Mouse (Mus musculus) mesoderm, embryonic 11.5 days (tissue): ENCODE results near the gene Cdk16.
"Not testable (repeated sequence)": the region's sequence is repeated elsewhere in the genome, so short reads cannot be mapped to it uniquely, and the experiment has no call there.

ENCODE experiments used
- DNase-seq: peaks from one replicate; pipeline ENCODE4 v3.0.0-alpha.2; 2012; ENCODE audit warnings: low read depth, low spot score

Gene Cdk16

DNA sequence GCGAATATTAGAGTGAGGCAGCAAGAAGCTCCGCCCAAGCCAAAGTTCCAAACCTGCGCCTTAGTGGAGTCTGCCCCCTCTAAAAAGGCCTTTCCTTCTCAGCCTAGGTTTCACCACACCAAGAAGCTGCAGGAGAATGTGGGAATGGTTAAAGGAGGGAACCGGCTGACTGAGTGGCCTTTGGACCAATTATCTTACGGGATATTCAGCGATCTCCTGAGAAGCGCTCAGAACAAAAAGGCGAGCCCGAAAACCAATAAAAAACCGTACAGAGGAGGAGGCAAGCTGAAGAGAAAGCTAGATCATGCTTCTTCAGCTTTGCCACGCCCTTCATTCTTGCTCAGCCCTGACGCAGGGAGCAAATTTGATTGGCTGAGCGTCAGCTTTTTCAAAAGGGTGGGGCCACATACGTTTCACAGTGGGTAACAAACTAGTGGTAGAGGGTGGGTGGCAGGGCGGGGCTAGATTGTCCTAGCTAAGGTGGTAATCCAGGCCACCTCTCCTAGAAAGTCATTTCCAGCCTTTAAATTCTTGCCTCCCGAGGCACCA is at the start of gene Cdk16:
Gene Cdk16, plus strand, starts transcription at position 436 of the 549 bp plus-strand sequence.
- peak; percentile 92 for DNase-seq

DNA sequence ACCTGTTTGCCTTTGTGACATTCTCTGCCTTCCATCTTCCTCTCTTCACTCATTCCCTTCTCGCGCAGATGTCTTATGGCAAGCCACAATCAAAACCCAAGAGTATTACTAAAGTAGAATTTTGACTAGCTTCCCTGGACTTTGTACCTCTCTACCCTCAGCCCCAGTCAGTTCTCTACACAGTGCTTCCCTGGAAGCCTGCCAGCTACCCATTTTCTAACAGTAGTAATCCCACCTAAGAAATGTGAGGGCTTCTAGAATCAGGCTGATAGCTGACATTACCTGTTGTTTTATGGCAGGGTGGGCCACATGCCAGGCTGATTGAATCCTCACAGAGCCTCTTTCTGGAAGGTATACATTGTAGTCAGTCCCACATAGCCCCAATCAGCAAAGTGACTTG is 49.6 kb upstream of the Cdk16 start:
- no peak for DNase-seq

DNA sequence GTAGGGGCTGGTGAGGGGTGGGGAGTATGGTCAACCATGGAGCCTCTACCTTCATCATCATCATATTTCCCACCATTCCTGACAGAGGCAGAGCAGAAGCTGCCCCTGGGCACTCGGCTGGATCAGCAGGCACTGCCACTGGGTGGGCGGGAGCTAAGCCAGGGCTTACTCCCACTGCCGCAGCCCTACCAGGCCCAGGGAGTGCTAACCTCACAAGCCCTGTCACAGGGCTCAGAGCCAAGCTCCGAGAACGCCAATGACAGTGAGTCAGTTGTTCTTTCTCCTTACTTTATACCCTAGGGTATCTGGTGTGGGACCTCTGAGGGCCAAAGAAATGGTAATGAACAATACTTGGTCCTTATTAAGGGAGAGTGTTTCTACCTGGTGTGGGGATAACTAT is 43.0 kb upstream of the Cdk16 start:
- DNase-seq = no peak

DNA sequence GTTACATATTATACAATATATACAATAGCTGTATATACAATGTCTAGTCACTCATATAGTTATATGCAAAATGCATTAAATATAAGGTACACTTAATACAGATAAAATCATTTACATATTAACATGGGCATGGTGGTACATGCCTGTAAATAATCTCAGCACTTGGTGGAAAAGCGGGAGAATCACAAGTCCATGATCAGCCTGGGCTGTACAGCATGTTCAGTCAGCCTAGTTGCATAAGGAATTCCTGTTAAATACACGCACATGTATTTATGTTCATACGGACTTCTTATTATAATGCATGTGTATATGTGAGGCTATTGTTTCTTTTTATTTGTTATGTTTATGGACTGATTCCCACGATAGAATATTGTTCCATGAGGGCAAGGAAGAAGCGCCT is 30.2 kb upstream of the Cdk16 start:
- peak; percentile 1 for DNase-seq

DNA sequence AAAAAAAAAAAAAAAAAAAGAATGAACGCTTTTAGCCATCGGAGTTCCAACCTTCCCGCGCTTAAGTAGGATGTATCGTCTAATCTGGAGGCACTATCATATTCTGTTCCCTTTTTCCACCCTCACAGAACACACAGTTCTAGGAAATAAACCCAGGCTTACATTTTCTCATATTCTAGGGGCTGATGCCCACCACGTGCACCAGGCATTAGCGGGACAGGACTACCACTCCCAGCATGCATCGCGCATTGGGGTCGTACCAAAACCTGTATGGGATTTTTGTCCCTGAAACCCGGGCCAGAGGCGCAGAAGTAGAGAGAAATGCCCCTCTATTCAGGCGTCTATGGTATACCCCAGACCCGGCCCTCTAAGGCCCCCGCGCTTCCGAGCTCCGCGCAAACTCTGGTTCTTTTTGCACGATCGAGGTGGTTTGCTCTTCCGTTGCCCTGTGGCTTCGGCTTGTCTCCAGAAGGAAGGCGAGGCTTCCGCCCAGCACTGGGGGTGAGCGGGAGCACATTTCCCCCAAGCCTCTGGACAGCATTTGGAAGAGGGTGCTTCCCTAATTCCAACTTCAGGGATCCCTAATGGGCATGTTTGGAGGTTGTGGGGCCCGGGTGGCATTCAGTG is 29.6 kb upstream of the Cdk16 start, which contains the start of gene Uba1:
Gene Uba1, plus strand, starts transcription at position 301 of the 627 bp plus-strand sequence.
- DNase-seq = peak; percentile 90

DNA sequence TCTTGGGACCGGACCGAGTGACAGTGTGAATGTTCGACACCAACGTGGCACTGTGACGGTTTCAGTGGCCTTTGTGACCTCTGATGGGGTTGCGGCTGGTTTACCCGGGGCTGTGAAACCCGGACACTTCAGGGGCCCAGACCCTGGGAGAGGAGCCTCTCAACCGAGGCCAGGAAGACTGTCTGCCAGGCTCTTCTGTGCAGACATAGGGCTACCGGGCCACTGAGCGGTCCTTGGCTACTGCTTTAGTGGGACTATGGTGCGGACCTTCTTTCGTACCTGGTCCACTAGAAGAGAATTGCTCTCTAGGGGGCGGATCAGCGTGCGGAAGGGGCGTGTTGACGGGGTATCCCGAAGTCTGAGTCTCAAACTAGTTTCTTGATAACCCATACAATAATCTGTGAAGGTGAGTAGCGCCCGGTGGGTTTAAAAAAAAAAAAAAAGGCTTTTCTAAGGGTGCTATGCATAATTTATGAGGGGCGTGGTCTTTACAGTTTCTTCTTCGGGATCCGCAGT is 28.8 kb upstream of the Cdk16 start:
- peak; percentile 2 for DNase-seq

DNA sequence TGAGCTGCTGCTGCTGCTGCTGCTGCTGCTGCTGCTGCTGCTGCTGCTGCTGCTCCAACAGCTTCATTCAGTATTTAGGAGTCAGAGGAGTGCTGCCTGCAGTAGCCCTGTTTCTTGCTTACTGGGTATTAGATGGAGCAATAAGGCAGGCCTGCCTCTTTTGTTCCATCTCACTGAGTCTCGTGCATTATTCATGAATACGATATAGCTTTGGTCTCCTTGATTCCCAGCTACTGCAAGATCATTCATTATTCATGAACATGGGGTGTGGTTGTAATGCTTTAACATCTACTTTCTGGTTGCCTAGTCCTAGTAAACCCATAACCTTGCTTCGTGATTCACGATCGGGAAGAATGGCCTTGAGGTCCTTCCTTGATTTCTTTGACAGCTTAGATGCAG is 25.4 kb upstream of the Cdk16 start:
- DNase-seq = no peak

DNA sequence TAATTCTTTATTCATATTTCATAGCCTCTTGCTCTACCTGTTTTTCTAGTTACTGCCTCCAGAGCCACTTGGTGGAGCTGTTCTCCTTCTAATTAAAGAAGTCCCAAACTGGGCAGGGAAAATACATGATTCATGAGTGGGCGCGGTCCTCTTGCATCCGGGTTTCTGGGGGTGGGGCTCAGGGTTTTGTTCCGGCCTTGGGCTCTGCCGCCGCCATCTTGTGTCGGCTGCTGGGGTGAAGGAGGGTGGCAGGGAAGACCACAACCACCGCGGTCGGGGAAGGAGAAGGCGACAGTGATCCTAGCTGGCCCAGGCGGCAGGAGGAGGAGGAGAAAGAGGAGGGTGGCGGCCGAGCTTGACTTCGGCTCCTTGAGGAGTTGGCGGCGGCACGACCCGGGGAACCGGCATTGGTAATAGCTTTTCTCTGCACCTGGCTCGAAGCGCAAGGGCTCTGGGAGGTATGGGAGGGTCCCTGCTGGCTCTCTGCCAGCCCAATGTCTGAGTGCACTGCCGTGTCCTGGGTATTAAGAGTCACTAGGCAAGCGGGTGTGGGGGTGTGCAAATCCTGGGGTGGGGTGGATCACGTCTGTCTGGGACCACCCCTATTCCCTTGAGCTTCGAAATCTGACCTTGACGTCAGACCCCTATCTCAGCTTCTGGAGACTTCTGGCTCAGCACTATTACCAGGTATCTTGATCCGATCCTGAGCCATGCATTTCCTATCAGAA is 24.9 kb upstream of the Cdk16 start:
- DNase-seq = peak; percentile 87

DNA sequence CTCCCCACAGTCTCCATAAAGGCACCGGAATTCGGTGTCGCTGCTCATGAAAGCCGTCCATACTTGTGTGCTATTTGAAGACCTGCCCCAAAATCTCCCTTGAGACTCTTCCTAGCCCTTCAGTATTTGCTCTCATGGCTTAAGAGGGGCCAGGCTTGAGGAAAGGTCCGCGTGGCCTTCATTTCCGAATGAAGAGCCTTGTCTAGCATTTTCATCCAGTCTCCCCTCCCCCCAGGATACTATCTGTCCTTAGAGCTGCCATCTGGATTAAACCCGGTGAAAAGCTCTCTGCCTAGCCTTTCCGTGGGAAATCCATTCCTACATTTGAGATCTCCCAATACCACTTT is 24.3 kb upstream of the Cdk16 start:
- no peak for DNase-seq

DNA sequence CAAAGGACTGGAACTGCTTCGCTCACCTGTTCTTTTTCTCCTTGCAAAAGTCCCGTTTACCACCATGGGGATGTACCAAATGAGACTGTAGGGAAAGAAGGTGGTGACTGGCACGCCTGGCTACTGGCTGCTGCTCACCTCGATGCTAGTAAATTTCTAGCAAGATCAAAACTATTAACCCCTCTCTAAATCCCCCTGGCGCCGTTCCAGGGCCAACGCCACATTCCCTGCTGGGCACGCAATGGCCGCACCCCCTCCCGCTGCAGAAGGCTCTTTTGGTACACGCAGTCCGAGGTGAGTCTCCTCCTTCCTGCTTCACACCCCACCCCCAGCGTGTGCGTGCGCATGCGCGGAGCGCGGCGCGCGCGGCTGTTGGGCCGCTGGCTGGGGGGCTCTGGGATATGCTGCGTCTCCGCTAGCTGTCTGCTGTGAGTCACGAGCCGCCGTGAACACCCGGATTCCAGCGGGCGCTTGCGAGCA is 354 bp downstream of the Cdk16 start:
- DNase-seq = peak; percentile 91

DNA sequence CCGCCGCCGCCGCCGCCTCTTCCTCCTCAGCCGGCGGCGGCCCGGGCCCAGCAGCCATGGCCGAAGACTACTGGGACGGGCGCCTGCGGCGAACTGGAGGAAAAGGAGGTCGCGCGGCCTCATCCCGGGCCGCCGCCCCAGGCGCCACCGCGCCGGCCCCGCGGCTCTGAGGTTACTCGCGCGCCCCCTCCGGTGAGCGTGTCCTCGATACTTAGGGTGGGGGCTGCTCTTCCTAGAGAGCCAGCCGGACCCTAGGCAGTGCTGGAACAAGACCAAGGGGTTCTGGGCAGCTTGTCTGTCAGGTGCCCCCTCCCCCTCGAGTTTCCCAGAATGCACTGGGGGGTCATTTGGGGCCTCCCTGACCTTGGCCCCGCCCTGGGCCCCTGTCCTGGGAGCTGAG is 861 bp downstream of the Cdk16 start:
- DNase-seq = peak; percentile 64

DNA sequence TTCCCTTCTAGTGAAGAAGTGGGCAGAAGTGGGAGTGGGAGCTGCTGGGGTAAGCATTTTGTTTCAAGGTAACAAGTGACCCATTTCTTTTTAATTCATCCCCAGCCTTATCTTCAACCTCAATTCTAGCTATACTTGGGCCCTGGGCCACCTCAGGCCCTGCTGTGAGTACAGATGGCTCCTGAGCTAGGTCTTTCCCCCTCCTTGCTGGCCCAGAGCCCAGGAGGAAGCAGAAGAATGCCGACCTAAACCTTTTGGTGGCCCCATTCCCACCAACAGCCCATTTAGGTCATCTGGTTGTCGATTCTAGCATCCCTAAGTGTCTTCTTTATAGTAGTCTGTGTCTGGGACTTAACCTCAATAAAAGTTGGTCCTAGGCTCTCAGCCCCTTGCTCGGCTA is 3.8 kb downstream of the Cdk16 start:
- no peak for DNase-seq

DNA sequence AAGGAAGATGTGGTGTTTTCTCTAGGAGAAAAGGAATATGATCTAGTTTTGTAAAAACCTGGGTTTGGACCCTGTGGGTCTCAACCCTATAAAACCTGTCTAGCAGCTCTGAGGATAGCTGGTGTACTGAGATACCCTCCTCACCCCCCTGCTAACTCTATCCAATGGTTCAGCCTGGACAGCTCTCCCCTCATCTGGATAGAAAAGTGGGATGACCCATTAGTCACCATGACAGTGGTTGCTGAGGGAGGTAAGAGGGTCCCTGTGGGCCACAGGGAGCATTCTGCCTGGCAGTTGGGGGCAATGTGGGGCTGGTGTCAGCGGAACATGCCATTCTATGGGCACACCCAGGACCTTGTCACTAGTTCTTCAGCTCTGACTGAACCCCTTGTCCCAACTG is 4.9 kb downstream of the Cdk16 start:
- DNase-seq = no peak

DNA sequence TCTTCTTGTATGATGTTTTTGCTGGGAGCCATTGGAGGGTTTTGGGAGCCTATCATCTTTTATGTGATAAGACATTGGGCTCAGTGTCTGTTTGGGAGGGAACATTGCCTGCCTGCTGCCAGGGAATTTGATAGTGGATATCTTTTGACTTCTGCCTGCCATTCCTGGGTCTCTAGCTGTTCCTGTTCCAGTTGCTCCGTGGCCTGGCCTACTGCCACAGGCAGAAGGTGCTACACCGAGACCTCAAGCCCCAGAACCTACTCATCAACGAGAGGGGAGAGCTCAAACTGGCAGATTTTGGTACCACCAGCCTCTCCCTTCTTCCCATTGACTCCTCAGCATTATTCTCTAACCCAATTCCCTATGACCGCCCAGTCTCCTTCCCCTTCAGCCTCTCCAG is 8.1 kb downstream of the Cdk16 start:
- no peak for DNase-seq

DNA sequence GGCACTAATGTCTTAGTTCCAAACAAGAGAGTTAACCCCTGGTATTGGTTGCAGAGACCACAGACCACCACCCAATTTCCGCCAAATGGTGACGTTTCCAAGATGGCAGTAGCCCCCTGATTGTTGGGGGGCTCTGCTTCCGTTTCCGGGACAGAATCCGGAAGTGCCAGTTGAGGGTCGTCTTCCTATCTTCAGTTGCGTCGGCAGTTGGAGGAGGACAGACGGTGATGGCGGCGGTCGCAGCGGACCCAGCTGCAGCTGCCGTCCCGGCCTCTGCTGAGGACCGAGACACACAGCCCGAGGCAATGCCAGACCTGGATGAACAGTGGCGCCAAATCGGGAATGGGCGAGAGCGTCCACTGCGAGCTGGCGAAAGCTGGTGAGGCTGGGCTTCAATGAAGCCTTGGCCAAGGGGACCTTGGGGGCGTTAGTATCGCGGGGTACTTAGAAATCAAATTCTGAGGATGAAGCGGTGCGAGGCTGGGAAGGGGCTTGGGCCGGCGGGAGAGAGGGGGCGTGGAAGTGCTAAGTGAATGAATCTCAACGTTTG is 16.1 kb downstream of the Cdk16 start, which contains the start of gene Usp11:
Gene Usp11, plus strand, starts transcription at position 166 of the 550 bp plus-strand sequence.
- peak; percentile 71 for DNase-seq

DNA sequence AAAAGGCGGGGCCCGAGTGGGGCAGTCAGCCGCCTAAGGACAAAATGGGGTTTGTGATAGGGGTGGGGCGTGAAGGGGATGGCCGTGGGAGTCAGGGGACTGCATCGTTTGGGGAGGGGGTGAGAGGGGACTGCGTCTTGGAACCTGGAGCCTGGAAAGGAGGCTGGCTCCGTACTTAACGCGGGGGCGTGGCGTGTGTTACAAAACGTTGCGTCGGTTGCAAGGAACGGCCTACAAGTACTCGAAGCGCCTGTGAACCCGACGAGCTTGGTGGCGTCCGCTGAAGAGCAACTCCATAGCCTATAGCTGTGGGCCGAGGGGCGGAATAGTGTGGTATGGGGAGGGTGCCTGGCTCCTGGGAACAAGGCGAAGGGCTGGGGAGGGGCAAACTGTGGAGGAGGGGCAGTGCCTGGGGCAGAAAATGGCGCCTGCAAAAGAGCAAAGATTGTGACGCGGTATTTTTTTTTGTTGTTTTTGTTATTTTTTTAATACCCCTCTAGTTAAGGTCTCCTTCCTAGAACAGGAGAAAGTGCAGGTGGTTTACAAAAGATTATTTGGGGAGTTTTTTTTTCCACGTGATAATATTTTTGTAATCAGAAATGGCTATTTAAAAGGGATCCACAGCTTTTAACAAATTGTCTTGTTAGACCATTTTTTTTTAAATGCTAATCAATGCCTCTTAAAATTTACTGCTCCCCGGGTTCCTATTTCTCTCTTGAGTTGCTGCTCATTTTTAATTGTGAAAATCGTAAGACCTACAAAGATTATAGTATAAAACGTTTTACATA is 16.7 kb downstream of the Cdk16 start:
- DNase-seq = peak; percentile 87

DNA sequence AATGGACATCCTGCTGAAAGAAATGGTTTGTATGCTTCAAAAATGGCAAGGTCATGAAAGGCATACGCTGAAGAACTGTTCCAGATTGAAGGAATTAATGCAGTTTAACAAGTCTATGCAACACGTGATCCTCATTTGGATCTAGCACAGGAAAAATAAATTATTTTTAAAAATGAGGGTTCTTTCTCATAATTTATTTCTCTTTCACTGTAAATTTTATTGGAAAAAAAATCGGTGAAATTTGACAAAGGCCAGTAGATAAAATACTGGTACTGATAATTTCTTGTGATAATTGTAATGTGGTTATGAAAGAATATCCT is 17.3 kb downstream of the Cdk16 start:
- DNase-seq = no peak

DNA sequence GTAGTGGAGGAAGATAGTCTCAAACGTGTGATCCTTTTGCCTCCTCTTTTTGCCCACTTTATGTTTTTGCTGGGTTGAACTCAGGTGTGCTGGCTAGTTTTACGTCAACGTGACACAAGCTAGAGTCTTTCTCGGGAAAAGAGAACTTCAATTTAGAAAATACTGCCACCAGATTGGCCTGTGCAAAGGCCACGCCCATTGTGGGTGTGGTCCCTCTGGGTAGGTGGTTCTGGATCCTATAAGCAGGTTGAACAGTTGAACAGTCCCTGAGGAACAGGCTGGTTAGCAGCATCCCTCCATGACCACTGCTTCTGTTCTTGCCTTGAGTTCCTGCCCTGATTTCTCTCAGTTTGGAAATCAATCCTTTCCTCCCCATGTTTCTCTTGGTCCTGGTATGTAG is 40.9 kb downstream of the Cdk16 start:
- no peak for DNase-seq

DNA sequence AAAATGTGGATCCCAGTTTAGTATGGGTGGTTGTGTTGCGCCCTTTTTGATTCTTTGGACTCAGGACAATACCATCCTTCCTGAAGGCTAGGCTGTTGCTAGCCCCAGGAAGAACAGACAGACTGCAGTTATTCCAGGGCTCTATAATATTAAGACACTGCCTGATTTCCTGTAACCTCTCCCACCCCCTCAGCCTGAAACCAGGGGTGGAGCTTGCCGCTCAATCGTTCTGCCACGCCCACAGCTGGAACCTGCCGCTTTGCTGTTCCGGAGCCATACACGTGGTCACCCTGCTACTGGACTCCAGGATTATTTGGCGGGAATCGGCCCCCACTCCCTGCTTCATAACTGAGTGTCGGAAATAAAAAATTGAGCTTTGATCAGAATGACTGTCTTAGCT is 42.3 kb downstream of the Cdk16 start:
- not testable (repeated sequence) for DNase-seq

DNA sequence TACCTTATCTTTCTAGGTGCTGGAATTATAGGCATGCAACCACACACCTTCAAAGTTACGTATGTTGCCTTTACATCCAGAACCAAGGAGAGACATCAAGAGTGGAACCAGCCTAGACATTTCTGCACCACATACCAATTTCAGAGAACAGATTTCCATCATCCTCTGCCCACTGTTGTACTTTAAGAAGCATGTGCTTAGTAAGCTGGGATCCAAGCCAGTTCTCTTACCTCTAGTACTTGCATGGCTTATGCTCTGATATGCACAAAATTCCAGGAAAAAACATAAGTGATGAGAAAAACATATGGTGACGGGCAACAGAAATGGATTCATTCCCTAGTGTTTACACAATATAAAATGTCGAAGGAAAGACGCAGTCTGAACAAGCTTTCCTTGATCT is 48.7 kb downstream of the Cdk16 start:
- no peak for DNase-seq

DNA sequence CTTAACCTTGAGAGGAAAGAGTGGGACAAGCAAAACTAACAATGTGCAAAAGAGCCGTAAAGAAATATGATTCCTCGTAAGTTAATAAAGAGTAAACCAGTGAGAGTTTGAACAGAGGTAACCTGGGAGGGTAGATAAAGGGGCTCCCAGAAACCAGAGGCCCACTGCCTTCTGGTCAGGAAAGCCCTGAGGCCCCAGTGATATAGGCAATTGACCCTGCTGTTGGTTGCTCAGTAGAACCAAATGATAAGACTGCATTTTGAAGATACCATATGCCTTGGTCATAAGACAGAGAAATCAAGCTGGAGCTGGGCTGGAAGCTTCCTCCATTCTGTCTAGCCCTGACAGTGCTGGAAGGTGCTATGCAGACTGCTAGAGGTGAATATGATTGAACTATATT is 61.1 kb downstream of the Cdk16 start:
- no peak for DNase-seq
